Mouse (Mus musculus): ENCODE measurements at regions not wholly inside any gene's neighbourhood (a gene's known extent, or its start where the extent isn't known, plus 50 kb on each side); places are given as distances from the start of the nearest gene placed in this dataset.

DNA sequence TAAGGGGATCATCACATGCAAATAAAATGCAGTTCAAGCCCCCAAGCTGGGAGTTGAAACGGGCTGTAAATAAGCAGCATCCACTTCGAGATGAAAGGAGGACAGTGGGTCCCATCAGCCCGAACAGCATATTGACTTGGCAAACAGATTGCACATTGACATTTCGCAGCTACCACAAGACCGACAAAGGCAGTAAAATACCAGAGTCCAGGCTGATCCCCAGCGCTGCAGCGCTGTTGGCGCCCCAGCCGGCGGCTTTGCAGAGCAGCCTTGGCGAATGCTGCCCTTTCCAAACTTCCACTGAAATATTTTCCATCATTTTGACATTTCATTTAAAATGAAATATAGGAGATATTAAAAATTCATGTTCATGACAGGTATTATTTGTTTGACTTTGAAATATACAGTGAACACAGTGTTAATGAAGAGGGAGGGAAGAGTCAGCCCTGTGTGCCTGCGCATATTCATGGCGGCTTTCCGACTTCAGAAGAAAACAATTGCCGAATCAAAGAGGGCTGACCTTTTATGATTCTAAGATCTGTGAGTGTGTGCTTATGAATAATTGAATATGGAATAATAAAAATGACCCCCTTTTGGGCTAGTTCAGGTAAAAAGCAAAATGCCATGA lies 98.4 kb downstream of the Sqor start:
- DNase-seq: peak in 1 of 2 experiments; percentile 6

DNA sequence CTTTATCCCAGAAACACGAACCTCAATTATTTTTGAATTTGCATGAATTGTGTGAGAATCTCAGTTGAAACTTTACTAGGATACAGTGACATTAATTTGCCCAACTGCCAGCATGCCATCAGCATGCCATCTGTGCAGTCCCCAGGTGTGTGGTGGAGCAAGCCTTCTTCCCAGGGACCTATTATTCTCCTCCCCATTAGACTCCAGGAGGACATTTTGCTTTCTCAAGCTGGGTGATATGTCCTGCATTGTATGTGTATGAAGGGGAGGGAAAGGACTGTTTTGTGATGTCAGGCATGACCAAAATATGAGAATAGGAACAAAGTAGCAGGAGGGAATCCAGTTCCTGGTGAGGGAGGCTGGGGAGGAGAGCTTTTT lies 98.9 kb downstream of the Sqor start:
- no peak for DNase-seq

DNA sequence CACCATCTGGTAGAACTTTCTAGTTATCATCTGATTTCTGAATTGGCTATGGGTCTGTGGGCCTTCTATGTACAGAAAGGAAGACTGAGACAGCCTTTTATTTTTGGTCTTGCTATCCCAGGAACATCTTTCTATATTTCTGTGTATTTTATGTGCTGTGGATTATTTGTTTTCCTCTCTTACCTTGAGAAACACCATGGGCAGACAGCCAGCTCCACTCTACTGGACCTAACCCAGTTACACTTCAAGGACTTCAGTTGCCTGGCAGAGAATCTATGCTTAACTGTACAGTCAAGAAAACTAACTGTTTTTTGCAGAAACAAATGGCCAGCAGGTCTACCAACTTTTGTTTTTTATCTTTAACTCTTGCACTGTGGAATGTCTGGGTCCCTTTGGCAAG lies 122.1 kb downstream of the Sqor start:
- DNase-seq: no peak

DNA sequence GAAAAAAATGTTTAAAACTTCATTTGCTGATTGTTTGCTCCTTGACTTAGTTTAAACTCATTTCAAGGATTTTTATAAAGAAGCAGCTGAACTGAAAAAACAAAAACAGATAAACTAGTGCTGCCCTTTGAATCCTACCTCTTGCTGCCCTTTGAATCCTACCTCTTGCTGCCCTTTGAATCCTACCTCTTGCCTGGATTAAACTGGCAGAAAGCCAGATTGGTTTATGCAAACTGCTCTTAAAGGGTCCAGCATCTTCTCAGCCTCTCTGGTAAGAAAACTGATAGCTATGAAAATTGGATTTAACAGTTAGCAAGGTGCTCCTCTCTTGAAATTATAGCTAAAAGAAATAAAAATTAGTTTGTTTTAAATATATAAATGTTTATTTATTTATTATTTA lies 122.5 kb downstream of the Sqor start:
- no peak for DNase-seq

DNA sequence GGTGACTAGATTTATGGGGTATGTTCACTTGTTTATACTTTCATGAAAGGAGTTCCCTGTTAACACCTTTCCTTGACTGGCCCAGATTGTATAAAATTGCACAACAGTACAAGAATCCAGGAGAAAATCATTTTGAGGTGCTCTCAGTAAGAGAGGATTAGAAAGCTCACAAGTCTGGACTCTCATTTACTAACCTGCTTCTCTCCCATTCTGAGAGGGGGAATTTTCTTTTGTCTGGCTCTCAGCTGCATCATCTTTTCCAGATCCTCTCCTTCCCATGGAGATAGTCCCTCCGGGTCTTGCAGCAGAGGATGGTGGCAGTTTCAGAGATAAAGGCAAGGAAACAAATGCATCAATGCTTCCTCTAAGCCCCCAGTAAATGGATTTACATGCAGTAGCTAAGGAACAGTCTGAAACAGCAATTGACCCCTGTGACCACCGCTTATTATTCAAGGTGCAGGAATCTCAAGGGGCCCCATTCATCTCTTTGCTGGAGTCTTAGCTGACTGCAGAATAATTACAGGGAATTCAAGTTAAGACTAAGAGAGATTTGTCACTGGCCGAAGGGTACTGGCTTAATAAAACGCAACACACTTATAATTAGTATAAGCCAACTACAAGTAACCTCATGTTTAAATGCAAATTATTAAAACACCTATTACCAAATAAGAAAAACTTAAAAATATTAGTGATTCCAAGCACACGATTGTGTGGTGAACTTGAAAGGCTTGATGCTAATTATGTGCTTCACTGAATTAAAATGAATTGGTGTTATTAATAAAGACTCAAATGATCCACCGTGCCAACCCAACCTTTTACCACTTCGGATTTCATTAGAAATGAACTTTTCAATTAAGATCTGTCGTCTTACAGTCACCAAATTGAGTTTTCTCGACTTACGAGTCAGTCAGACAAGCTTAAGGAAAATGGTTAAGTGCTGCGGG lies 140.4 kb downstream of the Sqor start:
- no peak for DNase-seq

DNA sequence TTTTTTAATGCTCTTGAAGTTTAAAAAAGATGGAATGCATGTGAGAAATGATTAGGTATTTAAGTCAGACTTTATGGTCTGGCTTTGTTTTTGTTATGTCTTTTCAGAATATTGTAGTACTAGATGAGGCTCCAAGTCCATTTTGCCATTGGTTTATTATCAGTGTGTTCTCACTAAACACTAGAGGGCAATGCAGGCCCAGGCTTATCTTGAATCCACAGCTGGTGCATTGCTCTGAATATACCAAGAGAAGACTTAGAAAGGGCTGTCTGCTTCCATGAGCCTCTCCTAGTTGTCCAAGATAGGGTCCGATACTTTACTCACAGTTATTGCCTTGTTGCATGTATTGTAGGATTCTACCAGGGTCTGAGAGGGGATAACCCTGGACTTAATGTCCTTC lies 151.7 kb downstream of the Sqor start:
- DNase-seq: peak; percentile 15

DNA sequence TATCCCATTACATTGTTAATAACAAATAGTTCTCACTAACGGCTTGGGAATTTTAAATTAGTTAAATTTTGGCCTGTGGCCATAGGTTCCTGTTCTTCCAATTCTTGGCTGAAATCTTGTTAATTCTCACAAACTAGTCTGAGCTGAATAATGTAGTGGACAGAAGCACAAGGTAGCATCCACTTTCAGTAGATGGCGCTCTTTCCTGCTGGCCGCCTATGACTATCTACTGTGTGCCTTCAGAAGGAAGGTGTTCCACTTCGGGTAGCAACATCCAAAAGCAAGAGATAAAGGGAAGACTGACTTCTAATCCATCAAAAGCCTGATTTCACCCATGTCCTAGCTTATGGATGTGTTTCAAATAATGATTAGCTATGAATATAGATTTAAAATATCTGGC lies 172.9 kb downstream of the Sqor start:
- DNase-seq: no peak

DNA sequence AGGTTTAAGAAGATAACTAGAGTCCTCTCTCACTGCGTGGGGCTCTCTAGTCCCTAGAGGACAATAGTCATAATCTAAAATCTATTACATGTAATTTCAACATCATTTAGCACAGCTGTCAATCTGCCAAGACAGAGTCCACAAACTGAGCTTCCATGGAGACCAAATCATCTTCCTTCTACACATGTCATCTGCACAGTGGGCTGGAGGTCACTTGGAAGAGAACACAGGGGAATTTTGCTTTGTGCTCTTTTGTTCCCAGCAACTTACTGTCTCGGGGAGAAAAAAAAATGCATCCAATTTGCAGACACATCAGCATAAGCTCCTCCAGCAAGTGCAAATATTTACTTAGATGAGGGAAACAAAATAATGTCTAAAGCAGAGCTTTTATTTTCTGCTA lies 179.8 kb downstream of the Sqor start:
- no peak for DNase-seq

DNA sequence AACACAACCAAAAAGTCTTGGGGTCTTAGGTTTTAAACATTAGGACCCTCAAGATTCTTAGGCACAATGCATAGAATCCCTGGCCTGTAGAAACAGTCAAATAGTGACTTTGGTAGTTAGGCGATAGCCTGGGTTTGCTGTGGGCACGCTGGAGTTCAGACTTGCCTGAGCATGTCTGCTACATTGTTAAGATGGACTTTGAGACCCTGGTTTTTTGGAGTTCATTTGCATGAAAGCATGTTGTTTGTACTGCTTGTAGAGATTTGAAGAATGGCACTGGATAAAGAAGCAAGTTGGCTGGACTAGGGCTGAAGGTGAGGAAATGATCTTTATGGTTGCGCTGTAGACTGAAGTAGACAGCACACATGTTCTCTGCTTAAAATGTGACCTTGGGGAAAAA lies 180.9 kb downstream of the Sqor start:
- DNase-seq: no peak

DNA sequence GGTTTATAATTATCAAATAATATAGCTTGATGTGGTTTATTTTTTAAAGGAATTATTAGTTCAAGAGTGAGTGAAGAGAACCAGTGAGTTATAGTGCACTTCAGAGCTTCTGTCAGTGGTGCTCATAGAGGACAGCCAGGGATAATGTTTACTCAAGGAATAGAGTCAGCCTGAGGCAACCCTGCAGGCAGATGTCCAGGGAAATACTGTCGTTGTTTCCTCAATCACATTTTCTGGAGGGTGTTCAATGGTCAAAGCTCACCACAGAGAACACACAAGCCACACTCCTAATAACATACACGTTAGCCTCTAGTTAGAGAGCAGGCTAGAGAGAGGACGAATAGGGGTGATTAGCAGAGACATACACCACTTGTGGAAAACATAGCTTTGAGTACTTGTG lies 184.0 kb downstream of the Sqor start:
- no peak for DNase-seq

DNA sequence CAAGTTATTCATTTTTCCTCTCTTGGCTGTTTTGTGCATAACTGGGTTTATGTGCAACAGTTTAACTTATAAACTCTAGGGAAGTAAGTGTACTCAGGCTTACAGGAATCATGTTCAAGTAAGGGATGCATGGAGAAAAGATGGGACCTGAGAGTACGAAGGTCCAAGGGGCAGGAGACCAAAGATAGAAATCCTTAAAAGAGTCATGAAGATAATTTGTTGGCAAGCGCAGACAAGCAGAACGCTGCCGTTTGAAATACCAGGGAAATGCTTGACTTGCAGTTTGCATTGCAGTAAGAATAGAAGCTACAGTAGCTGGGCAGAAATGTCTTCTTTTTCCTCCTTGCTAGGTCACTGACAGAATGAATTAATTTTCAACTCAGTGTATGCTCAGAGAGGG lies 196.7 kb downstream of the Sqor start:
- DNase-seq: no peak

DNA sequence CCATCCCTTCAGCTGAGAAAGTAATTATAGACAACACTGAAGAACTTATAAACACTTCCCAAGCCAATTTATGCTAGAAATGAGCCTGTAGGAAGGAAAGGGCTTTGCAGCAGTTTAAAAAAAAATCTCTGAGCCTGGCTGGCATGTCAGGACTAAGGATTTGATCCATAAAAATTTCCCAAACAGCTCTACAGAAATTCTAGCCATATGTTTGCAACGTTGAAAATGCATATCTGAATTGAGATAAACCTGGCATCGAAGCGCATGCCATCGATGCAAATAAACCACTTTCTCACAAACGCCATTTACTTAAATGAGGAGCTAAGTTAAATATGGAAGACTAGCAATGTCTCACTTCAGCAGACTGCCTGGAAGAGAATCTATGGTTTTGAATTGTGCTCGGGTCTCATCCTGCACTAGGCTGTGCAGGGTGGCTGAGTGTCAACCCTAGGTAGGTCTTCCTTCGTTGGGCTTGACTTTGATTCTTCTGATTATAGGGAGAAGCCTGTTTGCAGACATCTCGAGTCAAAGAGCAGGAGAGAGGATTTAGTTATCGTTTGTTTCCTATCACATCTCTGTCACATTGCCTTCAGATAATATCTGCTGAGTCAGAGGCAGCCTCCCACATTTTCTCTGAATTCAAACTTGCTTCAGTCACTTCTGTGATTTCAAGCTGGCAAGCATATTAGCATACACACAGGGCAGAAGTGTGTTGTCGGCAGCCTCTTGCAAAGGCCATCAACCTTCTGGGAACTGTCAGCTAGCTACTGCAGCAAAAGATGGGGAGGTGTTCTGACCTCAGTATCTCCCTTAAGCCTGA lies 204.0 kb downstream of the Sqor start:
- DNase-seq: peak in 1 of 2 experiments; percentile 11
